Mouse (Mus musculus) forebrain, embryonic 15.5 days (tissue): ENCODE results near the gene Wfikkn2. TPM values are rescaled to one million over a fixed set of nuclear protein-coding genes. Genes with fewer than 3 reads are reported as not detected.

ENCODE experiments used
- ATAC-seq: fragments of 200-750 bp; cut with Nextera tagmentation; replicated peaks from 2 replicates; pipeline ENCODE4 v1.8.0; 2017; ENCODE audit warnings: mild to moderate bottlenecking, moderate TSS enrichment, moderate library complexity
- H3K27ac ChIP-seq: fragments of 300-500 bp; sonication (generic); replicated peaks from 2 replicates; pipeline ENCODE4 v1.5.1; 2015; ENCODE audit warnings: mild to moderate bottlenecking, inconsistent platforms
- H3K27me3 ChIP-seq: fragments of 300-500 bp; sonication (generic); 2 replicates; pipeline ENCODE4 v1.6.1; 2015; ENCODE audit warnings: inconsistent platforms
- H3K36me3 ChIP-seq: fragments of 300-500 bp; sonication (generic); 2 replicates; pipeline ENCODE4 v1.6.1; 2015; ENCODE audit warnings: mild to moderate bottlenecking, inconsistent platforms
- H3K4me1 ChIP-seq: fragments of 300-500 bp; sonication (generic); 2 replicates; pipeline ENCODE4 v1.6.1; 2015; ENCODE audit warnings: inconsistent platforms
- H3K4me2 ChIP-seq: fragments of 300-500 bp; sonication (generic); replicated peaks from 2 replicates; pipeline ENCODE4 v1.6.1; 2015; ENCODE audit warnings: mild to moderate bottlenecking, inconsistent platforms
- H3K4me3 ChIP-seq: fragments of 300-500 bp; sonication (generic); 2 replicates; pipeline ENCODE4 v1.5.1; 2015; ENCODE audit warnings: mild to moderate bottlenecking, inconsistent platforms
- H3K9ac ChIP-seq: fragments of 300-500 bp; sonication (generic); replicated peaks from 2 replicates; pipeline ENCODE4 v1.6.1; 2015; ENCODE audit warnings: mild to moderate bottlenecking, inconsistent platforms
- H3K9me3 ChIP-seq: fragments of 300-500 bp; sonication (generic); 2 replicates; pipeline ENCODE4 v1.6.1; 2016; ENCODE audit warnings: inconsistent platforms
- WGBS: fragments of 180-500 bp; shearing (Covaris S2); methylation state at CpG from one replicate; pipeline ENCODE4 v1.1.7; 2015; ENCODE audit warnings: mixed read lengths; 5-methylcytosine and 5-hydroxymethylcytosine counted together
- polyA plus RNA-seq: library from polyadenylated mRNA; unstranded; fragments of >200 nt; fragmentation: Nextera tagmentation; extraction: Ambion mirVana; gene quantifications from 2 replicates; pipeline ENCODE4 v1.2.1, GENCODE M21; 2015

Gene Wfikkn2
- polyA plus RNA-seq, 1 experiment from 2014 or later: 7.9 TPM

- no peak overlapping the region for H3K9ac ChIP-seq
- 44% methylated on average over 6 of the region's 6 CpGs for WGBS
- no peak for ATAC-seq
Measured at GRCm38 (mm10) chr11:94233405-94233804, 12.4 kb downstream of the Wfikkn2 start.

DNA sequence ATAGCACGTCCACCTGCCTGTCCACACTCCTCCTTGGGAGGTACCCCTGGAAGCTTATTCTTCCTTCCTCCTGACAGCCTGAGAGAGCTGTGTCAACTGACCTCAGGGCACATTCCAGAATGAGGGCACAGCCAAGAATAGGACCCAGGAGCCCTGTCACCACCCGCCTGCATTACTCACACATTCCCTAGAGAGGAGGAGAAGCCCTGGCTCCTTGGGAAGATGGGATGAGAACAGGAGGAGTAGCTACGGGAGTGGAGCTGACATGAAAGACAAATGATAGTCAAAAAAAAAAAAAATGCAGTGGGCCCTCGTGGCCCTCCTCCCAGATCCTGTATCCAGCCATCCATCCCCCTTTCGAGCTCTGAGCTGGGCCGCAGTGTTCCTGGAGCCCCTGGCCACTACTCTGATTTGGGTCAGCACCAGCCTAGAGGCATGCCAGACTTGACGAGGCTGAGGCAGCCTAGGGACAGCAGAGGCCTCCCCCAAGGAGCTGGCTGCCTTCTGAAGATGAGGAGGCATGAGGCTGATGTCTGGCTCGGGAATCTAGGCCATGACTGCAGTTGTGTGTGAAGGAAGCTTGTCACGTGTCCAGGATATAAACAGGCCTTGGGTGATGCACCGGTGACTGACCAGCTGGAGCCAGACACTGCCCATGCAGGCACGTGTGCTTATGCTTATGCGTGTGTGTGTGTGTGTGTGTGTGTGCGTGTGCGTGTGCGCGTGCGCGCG is 13.8 kb downstream of the Wfikkn2 start:
- Histone ChIP-seq H3K36me3 (no peaks in the 10 kb centered on the region), H3K4me1 (peaks cover 19% of the 10 kb centered on the region), H3K9ac (no peak overlapping the region), H3K4me2 (no peak overlapping the region), H3K9me3 (no peaks in the 10 kb centered on the region), H3K4me3 (no peak overlapping the region), H3K27ac (no peak overlapping the region), H3K27me3 (no peaks in the 10 kb centered on the region)
- 83% methylated on average over 19 of the region's 19 CpGs for WGBS
- ATAC-seq: no peak

More at GRCm38 (mm10) chr11:94233405-94233804, 12.4 kb downstream of the Wfikkn2 start:
- Histone ChIP-seq H3K4me1 (peaks cover 15% of the 10 kb centered on the region), H3K9me3 (no peaks in the 10 kb centered on the region), H3K4me2 (no peak overlapping the region), H3K27me3 (no peaks in the 10 kb centered on the region), H3K4me3 (no peak overlapping the region), H3K36me3 (no peaks in the 10 kb centered on the region), H3K27ac (no peak overlapping the region)

- H3K4me1 ChIP-seq: peaks cover 12% of the 10 kb centered on the region
- no peak overlapping the region for H3K4me3 ChIP-seq
- H3K9ac ChIP-seq: no peak overlapping the region
- no peaks in the 10 kb centered on the region for H3K27me3 ChIP-seq
- no peaks in the 10 kb centered on the region for H3K36me3 ChIP-seq
- H3K9me3 ChIP-seq: no peaks in the 10 kb centered on the region
- ATAC-seq: no peak
- H3K27ac ChIP-seq: no peak overlapping the region
- WGBS: 84% methylated on average over 8 of the region's 8 CpGs
- H3K4me2 ChIP-seq: no peak overlapping the region
Measured at GRCm38 (mm10) chr11:94230244-94230643, 15.6 kb downstream of the Wfikkn2 start.

DNA sequence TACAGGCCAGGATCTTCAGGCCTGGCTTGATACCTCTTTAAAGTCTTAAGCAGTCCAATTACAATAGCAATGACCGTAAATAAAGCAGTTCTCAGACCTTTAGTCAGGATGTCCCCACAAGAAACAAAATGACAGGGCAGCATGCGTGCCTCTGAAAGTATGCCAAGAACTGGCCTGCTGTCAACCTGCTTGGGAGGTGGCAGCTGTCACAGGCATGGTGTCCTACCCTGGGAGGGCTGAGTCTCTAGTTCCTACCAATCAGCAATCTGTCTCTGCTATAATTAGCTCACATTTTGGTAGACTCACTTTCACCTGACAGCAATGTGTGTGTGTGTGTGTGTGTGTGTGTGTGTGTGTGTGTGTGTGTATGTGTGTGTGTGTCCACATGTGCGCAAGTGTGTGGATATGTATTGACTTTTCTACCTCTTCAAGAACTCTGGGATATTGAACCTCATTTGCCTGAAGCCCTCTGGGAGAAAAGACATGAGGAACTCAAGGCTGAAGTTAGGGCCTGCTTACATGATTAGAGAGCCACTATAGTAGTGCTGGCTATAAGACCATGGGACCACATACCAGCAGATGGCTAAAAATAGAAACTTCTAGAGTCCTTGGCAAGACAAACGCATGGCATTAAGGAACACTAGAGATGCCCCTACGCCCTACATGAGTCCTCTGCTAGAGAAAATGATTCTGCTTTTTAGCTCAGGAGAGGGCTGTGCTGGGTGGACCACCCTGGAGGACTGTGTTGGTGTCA is 16.4 kb downstream of the Wfikkn2 start:
- WGBS: 75% methylated on average over 5 of the region's 5 CpGs
- H3K4me1 ChIP-seq: peaks cover 12% of the 10 kb centered on the region
- H3K4me2 ChIP-seq: no peak overlapping the region
- no peaks in the 10 kb centered on the region for H3K27me3 ChIP-seq
- no peaks in the 10 kb centered on the region for H3K9me3 ChIP-seq
- no peak overlapping the region for H3K27ac ChIP-seq
- ATAC-seq: no peak
- H3K4me3 ChIP-seq: no peak overlapping the region
- no peak overlapping the region for H3K9ac ChIP-seq
- no peaks in the 10 kb centered on the region for H3K36me3 ChIP-seq

DNA sequence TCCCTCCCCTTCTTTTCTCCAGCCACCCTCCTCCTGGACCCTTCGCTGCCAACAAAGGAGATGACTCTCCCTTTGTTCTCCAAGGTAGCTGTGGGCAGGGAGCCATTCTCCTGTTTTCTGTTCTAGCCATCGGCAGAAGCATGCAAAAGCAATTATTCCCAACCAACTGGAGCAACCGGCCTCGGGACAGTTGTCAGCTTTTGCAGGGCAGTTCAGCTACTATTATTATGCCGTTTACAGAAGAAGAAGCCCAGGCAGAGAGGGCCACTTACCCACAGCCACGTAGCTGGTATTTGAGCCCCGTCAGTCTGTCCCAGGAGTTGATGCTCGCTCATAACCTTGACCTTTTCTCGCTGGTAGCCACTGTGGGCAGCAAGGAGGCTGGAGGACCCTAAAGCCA is 17.4 kb downstream of the Wfikkn2 start:
- Histone ChIP-seq H3K27ac (no peak overlapping the region), H3K9ac (0 out of 2 replicates have a peak overlapping the region, but pooled peaks have one; percentile 13), H3K36me3 (no peaks in the 10 kb centered on the region), H3K9me3 (no peaks in the 10 kb centered on the region), H3K4me2 (no peak overlapping the region), H3K4me3 (no peak overlapping the region), H3K27me3 (no peaks in the 10 kb centered on the region), H3K4me1 (peaks cover 12% of the 10 kb centered on the region)
- no peak for ATAC-seq
- 33% methylated on average over 9 of the region's 9 CpGs for WGBS

DNA sequence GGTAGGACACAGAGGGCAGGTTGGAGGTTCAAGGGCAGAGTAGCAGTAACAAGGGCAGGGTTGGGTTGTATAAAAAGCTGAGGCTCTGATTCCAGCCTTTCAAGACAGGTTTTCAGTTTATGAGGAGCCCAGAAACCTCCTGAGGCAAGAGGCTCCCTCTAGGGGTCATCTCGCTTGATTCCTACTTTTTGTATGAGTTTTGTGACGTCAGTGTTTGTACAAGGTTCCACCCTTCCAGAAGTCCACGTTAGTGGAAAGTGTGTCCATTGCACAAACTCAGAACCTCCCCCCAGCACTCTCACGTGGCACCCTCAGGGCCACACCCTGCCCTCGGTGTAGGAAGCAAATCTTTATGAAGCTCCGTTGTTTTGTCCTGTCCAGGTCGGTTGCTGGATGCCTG is 19.8 kb downstream of the Wfikkn2 start:
- H3K4me3 ChIP-seq: no peak overlapping the region
- H3K36me3 ChIP-seq: no peaks in the 10 kb centered on the region
- no peak overlapping the region for H3K9ac ChIP-seq
- WGBS: 38% methylated on average over 7 of the region's 7 CpGs
- no peak overlapping the region for H3K27ac ChIP-seq
- no peaks in the 10 kb centered on the region for H3K9me3 ChIP-seq
- no peak overlapping the region for H3K4me2 ChIP-seq
- peaks cover 12% of the 10 kb centered on the region for H3K4me1 ChIP-seq
- ATAC-seq: no peak
- no peaks in the 10 kb centered on the region for H3K27me3 ChIP-seq

DNA sequence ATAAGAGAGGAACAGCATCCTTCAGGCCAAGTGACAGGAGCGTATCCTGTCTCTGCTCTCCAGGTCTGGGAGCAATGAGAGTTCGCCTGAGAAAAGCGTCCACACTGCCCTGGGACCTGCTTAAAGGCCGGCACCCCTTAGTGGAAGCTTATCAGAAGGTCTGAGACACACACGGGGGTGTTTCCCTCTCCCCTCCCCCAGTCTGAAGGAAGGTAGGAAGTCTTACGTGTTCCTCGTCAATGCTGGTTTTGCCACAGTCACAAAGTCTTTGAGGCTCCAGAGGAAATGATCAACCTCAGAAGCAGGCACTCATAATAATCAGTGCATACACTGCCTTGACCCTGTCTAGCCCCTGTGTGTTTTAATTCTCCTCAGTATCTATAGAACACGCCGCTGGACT is 22.3 kb downstream of the Wfikkn2 start:
- Histone ChIP-seq H3K4me2 (no peak overlapping the region), H3K27me3 (no peaks in the 10 kb centered on the region), H3K4me1 (peaks cover 5% of the 10 kb centered on the region), H3K9ac (no peak overlapping the region), H3K36me3 (no peaks in the 10 kb centered on the region), H3K4me3 (no peak overlapping the region), H3K9me3 (no peaks in the 10 kb centered on the region), H3K27ac (no peak overlapping the region)
- 86% methylated on average over 9 of the region's 9 CpGs for WGBS
- ATAC-seq: no peak

GRCm38 (mm10) chr11:94221257-94221656 is 24.5 kb downstream of the Wfikkn2 start:
- Histone ChIP-seq H3K36me3 (no peaks in the 10 kb centered on the region), H3K4me2 (no peak overlapping the region), H3K4me3 (no peak overlapping the region), H3K27me3 (no peaks in the 10 kb centered on the region), H3K4me1 (peaks cover 7% of the 10 kb centered on the region), H3K9ac (no peak overlapping the region), H3K27ac (no peak overlapping the region), H3K9me3 (no peaks in the 10 kb centered on the region)
- WGBS: 94% methylated on average over 7 of the region's 7 CpGs
- no peak for ATAC-seq

- 36% methylated on average over 2 of the region's 2 CpGs for WGBS
- peaks cover 37% of the 10 kb centered on the region for H3K4me1 ChIP-seq
- no peak for ATAC-seq
- H3K27me3 ChIP-seq: no peaks in the 10 kb centered on the region
- peak overlapping the region; percentile 24; the same call in 1 of the 2 replicates for H3K27ac ChIP-seq
- no peak overlapping the region for H3K9ac ChIP-seq
- no peaks in the 10 kb centered on the region for H3K9me3 ChIP-seq
- H3K4me2 ChIP-seq: no peak overlapping the region
- peaks cover 9% of the 10 kb centered on the region for H3K36me3 ChIP-seq
- no peak overlapping the region for H3K4me3 ChIP-seq
Measured at GRCm38 (mm10) chr11:94216247-94216646, 29.6 kb downstream of the Wfikkn2 start.

DNA sequence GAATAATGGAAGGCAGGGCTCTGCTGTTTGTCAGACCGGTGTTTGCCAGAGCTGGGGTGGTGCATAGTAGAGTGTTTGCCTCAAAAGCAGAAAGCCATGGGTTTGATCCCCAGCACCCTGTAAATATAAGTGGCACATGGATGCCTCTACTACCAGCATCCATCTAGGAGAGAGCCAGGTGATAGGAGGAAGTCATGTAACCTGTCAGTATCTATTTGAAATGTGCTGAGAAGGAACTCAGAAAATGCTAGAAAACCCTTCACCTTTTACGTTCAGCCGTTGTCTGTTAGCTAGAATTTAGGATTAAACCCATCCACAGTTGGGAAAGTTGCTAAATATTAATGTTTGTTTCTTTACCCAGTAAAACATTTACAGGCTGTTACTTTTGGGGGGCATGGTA is 30.2 kb downstream of the Wfikkn2 start:
- 88% methylated on average over 3 of the region's 3 CpGs for WGBS
- Histone ChIP-seq H3K9ac (no peak overlapping the region), H3K9me3 (no peaks in the 10 kb centered on the region), H3K4me3 (no peak overlapping the region), H3K4me1 (peaks cover 37% of the 10 kb centered on the region), H3K27ac (0 out of 2 replicates have a peak overlapping the region, but pooled peaks have one; percentile 0), H3K27me3 (no peaks in the 10 kb centered on the region), H3K4me2 (no peak overlapping the region), H3K36me3 (peaks cover 9% of the 10 kb centered on the region)
- ATAC-seq: no peak

GRCm38 (mm10) chr11:94213735-94214594 is 31.8 kb downstream of the Wfikkn2 start:
- Histone ChIP-seq H3K27me3 (no peaks in the 10 kb centered on the region), H3K36me3 (peaks cover 9% of the 10 kb centered on the region)
- no peak for ATAC-seq

DNA sequence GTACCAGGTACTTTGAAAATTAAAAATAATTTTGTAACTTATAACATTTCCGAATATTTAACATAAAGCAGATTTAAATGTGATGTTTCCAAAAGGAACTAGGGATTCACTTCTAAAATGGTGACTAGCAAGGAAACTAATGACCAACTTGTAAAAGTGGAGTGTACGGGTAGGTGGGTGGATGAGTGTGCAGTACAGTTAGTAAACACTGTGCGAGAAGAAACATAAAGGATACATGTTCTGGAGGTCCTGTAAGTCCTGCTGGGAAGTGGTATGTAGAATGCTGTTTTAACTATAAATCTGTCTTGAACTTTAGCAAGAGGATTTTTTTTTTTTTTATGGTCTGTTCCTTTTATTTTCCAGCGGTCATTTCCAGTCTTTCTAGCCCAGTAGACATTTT is 32.8 kb downstream of the Wfikkn2 start:
- Histone ChIP-seq H3K9me3 (no peaks in the 10 kb centered on the region), H3K4me2 (peak overlapping the region; percentile 54), H3K4me3 (peak overlapping the region; percentile 93), H3K9ac (peak overlapping the region; percentile 92), H3K27ac (no peak overlapping the region), H3K4me1 (peaks cover 45% of the 10 kb centered on the region), H3K36me3 (peaks cover 9% of the 10 kb centered on the region), H3K27me3 (no peaks in the 10 kb centered on the region)
- 48% methylated on average over 4 of the region's 4 CpGs for WGBS
- ATAC-seq: no peak

More at GRCm38 (mm10) chr11:94213735-94214594, 31.8 kb downstream of the Wfikkn2 start:
- Histone ChIP-seq H3K9ac (peak overlapping the region; percentile 92), H3K4me1 (peaks cover 43% of the 10 kb centered on the region), H3K4me2 (peak overlapping the region; percentile 54), H3K27ac (no peak overlapping the region), H3K9me3 (no peaks in the 10 kb centered on the region), H3K4me3 (peak overlapping the region; percentile 16)
- 82% methylated on average over 29 of the region's 29 CpGs for WGBS
